Mouse (Mus musculus): ENCODE results near the gene Ten1.

Ten1 gene

GRCm38 (mm10) chr11:116195252-116195651 lies 3.4 kb upstream of the Ten1 start:
- in situ Hi-C loops (cut with MboI; ENCODE audit: low pct_unique_long_range_greater_than_20kb in 1 of 2, low sequenced_read_pairs in 2 of 2, unreplicated experiment in 1 of 2): no loop called here

DNA sequence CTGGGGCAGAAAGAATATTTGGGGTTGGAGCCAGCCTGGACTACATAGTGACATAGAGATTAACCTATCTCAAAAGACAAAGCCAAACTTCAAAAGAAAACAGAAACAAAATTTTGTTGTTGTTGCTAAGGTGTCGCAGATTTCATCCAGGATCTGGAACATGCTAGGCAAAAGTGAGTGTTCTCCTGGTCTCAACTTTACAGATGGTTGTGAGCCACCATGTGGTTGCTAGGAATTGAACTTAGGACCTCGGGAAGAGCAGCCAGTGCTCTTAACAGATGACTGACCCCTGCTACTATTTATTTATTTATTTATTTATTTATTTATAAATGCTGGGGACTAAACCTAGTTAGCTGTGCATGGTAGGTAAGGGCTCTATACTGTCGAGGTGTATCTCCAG lies 2.3 kb upstream of the Ten1 start:
- in situ Hi-C loops (cut with MboI; ENCODE audit: low pct_unique_long_range_greater_than_20kb in 1 of 2, low sequenced_read_pairs in 2 of 2, unreplicated experiment in 1 of 2): no loop called here

- in situ Hi-C loops (cut with MboI; ENCODE audit: low pct_unique_long_range_greater_than_20kb in 1 of 2, low sequenced_read_pairs in 2 of 2, unreplicated experiment in 1 of 2): no loop called here
These were observed 1.6 kb upstream of the Ten1 start for GRCm38 (mm10) chr11:116196866-116197583.

DNA sequence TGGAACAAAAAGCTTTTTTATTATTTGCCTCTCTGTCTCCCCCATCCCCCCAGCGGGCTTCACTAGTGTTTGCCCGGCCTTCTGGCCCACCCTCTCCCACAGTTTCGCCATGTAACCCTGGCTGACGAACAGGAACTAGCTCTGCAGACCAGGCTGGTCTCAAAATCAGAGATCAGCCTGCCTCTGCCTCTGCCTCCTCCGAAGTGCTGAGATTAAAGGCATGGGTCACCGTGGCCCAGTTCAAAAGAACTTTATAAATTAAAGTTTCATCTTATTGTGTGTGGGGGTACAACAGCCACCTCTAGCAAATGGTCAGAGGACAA lies 1.1 kb upstream of the Ten1 start:
- in situ Hi-C loops (cut with MboI; ENCODE audit: low pct_unique_long_range_greater_than_20kb in 1 of 2, low sequenced_read_pairs in 2 of 2, unreplicated experiment in 1 of 2): no loop called here

- in situ Hi-C loops (cut with MboI; ENCODE audit: low pct_unique_long_range_greater_than_20kb in 1 of 2, low sequenced_read_pairs in 2 of 2, unreplicated experiment in 1 of 2): no loop called here
These were observed 523 bp upstream of the Ten1 start for GRCm38 (mm10) chr11:116198132-116198531.

- in situ Hi-C loops (cut with MboI; ENCODE audit: low pct_unique_long_range_greater_than_20kb in 1 of 2, low sequenced_read_pairs in 2 of 2, unreplicated experiment in 1 of 2): no loop called here
These were observed 2.5 kb downstream of the Ten1 start for GRCm38 (mm10) chr11:116201151-116201550.

DNA sequence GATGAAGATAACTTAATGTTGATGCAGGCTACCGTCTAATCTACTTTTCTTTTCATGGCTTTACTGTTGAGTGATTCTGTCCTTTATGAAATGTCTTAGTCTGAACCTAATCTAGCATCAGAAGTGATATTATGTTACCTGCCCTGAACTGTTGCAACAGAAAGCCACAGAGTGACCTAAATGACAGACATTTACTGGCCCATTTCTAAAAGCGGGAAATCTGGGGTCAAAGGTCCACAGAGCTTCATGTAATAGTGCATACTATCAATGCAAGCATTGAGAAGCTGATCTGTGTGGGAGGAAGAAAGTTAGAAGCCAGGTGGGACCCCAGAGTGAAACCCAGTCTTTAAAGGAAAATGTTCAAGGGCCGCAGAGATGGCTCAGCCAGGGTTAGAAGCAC lies 4.5 kb downstream of the Ten1 start:
- in situ Hi-C loops (cut with MboI; ENCODE audit: low pct_unique_long_range_greater_than_20kb in 1 of 2, low sequenced_read_pairs in 2 of 2, unreplicated experiment in 1 of 2): no loop called here

- in situ Hi-C loops (cut with MboI; ENCODE audit: low pct_unique_long_range_greater_than_20kb in 1 of 2, low sequenced_read_pairs in 2 of 2, unreplicated experiment in 1 of 2): no loop called here
These were observed 8.0 kb downstream of the Ten1 start for GRCm38 (mm10) chr11:116206678-116207077.

DNA sequence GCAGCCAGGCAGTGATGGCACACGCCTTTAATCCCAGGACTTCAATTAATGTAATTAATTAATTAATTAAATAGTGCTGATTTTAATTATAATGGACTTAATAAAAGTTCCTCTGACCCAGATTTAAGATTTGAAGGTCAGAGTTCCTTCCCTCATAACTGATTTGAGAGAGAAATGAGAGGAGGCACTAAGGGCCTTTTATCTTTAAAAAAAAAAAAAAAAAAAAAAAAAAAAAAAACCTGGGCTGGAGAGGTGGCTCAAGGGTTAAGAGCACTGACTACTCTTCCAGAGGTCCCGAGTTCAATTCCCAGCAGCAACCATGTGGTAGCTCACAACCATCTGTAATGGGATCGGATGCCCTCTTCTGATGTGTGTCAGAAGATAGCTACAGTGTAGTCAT lies 10.0 kb downstream of the Ten1 start:
- in situ Hi-C loops (cut with MboI; ENCODE audit: low pct_unique_long_range_greater_than_20kb in 1 of 2, low sequenced_read_pairs in 2 of 2, unreplicated experiment in 1 of 2): no loop called here

DNA sequence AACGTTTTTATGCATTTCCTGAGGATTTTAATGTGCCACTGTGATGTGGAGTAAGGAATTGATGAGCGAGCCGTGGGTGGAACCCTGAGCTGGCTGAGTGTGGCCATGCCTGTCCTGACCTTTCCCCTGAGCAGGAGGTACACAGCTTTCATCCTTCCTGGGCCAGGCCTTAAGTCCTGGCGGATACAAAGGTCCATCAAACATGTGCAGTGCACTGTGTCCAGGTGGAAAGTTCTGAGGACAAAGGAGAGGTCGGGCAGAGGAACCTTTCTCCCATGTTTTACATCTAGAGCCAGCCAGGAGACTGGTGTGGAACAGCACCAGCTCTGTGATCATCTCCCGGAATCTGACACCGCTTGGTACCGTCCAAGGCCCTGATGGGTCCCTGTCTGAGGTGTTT lies 10.6 kb downstream of the Ten1 start:
- in situ Hi-C loops (cut with MboI; ENCODE audit: low pct_unique_long_range_greater_than_20kb in 1 of 2, low sequenced_read_pairs in 2 of 2, unreplicated experiment in 1 of 2): no loop called here

DNA sequence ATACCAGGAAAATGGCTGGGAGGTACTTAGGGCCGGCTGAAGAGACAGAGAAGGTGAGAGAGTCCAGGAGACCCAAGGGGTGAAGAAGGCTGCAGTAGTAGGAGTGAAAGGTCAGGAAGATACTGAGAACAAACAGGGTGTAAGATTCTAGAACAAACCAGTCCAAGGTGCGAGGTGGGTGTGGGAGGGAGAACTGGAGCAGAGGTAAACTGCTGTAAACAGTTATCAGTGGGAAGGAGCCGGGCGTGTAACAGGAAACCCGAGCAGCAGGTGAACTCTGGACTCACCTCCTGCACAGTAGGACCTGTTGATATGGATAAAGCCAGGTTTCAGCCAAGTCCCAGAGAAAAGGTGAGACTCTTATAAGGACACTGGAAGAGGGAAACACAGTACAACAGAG lies 12.0 kb downstream of the Ten1 start:
- in situ Hi-C loops (cut with MboI; ENCODE audit: low pct_unique_long_range_greater_than_20kb in 1 of 2, low sequenced_read_pairs in 2 of 2, unreplicated experiment in 1 of 2): no loop called here

DNA sequence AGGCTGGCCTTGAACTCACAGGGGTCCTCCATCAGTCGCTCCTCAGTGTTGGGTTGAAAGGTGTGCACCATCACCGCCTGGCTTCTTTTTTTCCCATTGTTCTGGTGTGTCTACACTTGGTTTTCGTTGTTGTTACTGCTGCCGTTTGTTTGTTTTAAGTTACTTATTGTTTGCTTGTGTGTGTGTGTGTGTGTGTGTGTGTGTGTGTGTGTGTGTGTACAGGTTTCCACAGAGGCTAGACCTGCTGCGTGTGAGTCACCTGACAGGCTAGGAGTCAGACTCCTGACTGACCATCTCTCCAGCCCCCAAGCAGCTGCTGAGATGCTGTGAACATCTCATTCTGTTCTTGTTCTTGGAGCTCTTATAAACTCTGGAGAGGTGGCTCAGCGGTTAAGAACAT lies 14.2 kb downstream of the Ten1 start:
- in situ Hi-C loops (cut with MboI; ENCODE audit: low pct_unique_long_range_greater_than_20kb in 1 of 2, low sequenced_read_pairs in 2 of 2, unreplicated experiment in 1 of 2): no loop called here

DNA sequence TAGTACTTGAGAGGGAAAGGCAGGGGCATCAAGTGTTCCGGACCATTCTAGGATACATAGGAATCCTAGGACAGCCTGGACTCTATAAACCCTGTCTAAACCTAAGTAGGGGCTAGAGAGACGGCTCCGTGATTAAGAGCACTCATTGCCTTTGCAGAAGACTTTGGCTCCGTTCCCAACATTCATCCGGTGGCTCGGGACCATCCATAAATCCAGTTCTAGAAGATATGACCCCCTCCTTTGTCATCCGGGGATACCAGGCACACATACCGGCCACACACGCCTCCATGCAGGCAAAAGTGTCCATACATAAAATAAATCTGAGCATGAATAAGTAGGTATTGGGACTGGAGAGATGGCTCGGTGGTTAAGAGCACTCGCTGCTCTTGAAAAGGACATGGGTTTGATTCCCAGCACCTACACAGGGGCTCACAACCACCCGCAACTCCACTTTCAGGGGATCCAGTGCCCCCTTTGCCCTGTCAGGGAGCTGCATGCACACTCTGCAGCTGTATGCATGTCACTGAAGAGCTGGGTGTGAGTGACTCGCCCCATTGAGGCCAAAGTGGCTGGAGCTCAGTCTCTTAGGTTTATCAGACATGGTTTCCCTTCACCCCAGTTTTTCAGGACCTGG lies 15.3 kb downstream of the Ten1 start:
- in situ Hi-C loops (cut with MboI; ENCODE audit: low pct_unique_long_range_greater_than_20kb in 1 of 2, low sequenced_read_pairs in 2 of 2, unreplicated experiment in 1 of 2): no loop called here

- in situ Hi-C loops (cut with MboI; ENCODE audit: low pct_unique_long_range_greater_than_20kb in 1 of 2, low sequenced_read_pairs in 2 of 2, unreplicated experiment in 1 of 2): no loop called here
These were observed 16.5 kb downstream of the Ten1 start for GRCm38 (mm10) chr11:116215181-116215580.

- in situ Hi-C loops (cut with MboI; ENCODE audit: low pct_unique_long_range_greater_than_20kb in 1 of 2, low sequenced_read_pairs in 2 of 2, unreplicated experiment in 1 of 2): no loop called here
These were observed 17.3 kb downstream of the Ten1 start for GRCm38 (mm10) chr11:116215991-116216390.

- in situ Hi-C loops (cut with MboI; ENCODE audit: low pct_unique_long_range_greater_than_20kb in 1 of 2, low sequenced_read_pairs in 2 of 2, unreplicated experiment in 1 of 2): no loop called here
These were observed 17.9 kb downstream of the Ten1 start for GRCm38 (mm10) chr11:116216549-116216948.

DNA sequence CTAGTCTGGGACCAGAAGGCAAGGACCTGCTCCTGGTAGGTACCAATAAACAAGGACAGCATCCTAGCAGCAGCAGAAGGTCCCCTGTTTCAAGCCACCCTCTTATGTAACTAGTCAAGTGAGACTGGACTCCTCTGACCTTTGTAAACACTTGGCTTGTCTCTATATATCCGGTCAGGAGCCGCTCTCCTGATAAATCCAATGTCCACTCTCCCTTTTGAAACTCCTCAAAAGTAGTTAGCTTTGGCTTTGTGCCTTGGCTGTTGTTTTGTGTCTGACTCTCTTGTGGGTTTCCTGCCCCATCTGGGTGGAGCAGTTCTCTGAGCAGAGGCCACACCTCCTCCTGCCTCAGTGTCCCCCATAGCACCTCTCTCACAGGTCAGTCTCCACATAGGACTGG lies 19.6 kb downstream of the Ten1 start:
- in situ Hi-C loops (cut with MboI; ENCODE audit: low pct_unique_long_range_greater_than_20kb in 1 of 2, low sequenced_read_pairs in 2 of 2, unreplicated experiment in 1 of 2): no loop called here

DNA sequence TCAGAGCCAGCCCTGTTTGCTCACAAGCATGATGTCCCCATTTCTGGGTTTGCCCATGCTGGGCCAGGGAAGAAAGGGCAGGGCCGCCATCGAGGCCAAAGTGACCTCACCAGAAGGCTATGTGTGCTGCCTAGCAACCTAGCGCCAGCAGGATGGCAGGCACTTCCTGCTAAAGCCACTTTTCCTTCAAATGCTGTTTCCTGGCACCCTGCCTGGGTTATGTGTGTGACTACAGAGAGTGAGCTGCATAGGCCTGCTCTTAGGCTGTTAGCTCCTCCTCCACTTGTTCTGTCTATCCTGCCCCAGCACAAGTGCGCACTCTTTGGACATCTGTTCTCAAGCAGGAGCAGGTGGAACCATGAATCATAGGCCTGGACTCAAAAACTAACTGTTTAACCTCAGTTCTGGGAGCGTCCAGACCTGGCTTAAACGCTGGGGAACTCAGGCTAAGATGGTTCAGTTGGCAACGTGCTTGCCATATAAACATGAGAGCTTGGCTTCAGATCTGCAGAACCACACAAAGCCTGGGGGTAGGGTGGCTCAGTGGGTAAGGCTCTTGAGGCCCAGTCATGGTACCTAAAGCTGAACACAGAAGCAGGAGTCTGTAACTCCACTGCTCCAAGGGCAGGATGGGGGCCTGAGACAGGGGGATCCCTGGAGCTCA lies 20.2 kb downstream of the Ten1 start:
- in situ Hi-C loops (cut with MboI; ENCODE audit: low pct_unique_long_range_greater_than_20kb in 1 of 2, low sequenced_read_pairs in 2 of 2, unreplicated experiment in 1 of 2): no loop called here

DNA sequence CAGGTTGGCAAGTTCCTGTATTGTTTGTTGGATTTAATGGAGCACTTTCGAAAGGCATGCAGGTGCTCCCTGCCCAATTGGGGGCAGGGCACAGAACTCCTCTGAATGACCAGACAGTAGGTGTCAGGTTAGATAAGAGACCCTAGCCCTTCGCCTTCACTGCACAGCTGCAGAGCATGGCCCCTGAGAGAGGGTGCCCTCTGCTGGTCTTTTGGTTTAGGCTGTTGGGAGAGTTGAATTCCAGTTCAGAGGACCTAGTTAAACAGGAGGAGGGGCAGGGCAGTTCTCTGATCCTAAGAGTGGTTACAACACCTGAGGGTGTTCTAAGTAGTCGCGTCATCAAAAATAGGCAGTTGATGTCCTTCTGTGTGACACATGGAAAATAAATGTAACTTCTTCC lies 21.2 kb downstream of the Ten1 start:
- in situ Hi-C loops (cut with MboI; ENCODE audit: low pct_unique_long_range_greater_than_20kb in 1 of 2, low sequenced_read_pairs in 2 of 2, unreplicated experiment in 1 of 2): loop anchor here (5.0 to 10.0 kb wide), 5 partner anchors 65 to 237 kb away; partner anchors contain the start of genes Exoc7 (in 1 of the 2) and Galr2 (in 1 of the 2)

Measured in mouse embryonic stem cell (cell line).